Mouse (Mus musculus): ENCODE measurements at regions not wholly inside any gene's neighbourhood (a gene's known extent, or its start where the extent isn't known, plus 50 kb on each side); places are given as distances from the start of the nearest gene placed in this dataset.
"Not testable (repeated sequence)": the region's sequence is repeated elsewhere in the genome, so short reads cannot be mapped to it uniquely, and the experiment has no call there.

DNA sequence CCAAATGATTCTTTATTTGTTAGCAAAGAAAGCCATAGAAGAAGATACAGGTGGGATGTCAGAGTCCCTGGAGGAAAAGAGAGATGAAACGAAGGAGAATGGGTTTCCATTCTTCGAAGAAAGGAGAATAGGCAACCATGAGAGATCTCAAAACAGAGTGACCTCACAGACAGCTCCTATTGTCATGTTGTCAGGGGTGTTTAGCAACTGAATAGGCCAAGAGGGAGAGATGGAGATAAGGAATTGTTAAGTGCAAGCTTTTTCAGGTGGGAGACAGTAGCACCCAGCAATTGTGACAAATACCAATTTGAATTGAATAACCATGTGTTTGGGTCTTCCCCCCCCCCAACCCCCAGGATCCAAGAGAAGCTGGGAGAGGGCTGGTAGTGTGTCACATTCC lies 1121.0 kb upstream of the 1700015G11Rik start:
- no peaks in the 10 kb centered on the region for H3K4me1 ChIP-seq (ENCODE audit: control insufficient read depth, insufficient read depth, low read length)
- 78% methylated on average over 2 of the region's 2 CpGs for WGBS
- H3K27ac ChIP-seq (replicated peaks; ENCODE audit: low read depth, low read length), result no peak overlapping the region
- H3K27me3 ChIP-seq (ENCODE audit: control insufficient read depth, insufficient read depth, low read length), result no peaks in the 10 kb centered on the region
- no peaks in the 10 kb centered on the region for H3K36me3 ChIP-seq (ENCODE audit: control insufficient read depth, insufficient read depth, low read length)
- no peak overlapping the region for H3K4me3 ChIP-seq (replicated peaks; ENCODE audit: low read length)
- H3K4me2 ChIP-seq (replicated peaks; ENCODE audit: low read depth, low read length, severe bottlenecking), result no peak overlapping the region
- ATAC-seq (ENCODE audit: low FRiP score, low read depth), result no peak
- TF ChIP-seq POLR2A (IDR thresholded peaks at IDR 0.05; ENCODE audit: borderline replicate concordance, extremely low read depth, insufficient read depth, insufficient read length), result no peak
- no peak overlapping the region for H3K9ac ChIP-seq (ENCODE audit: low read depth, low read length, severe bottlenecking)
- no peaks in the 10 kb centered on the region for H3K9me3 ChIP-seq (ENCODE audit: control insufficient read depth, low read length)
- no peak for DNase-seq (ENCODE audit: low spot score)

DNA sequence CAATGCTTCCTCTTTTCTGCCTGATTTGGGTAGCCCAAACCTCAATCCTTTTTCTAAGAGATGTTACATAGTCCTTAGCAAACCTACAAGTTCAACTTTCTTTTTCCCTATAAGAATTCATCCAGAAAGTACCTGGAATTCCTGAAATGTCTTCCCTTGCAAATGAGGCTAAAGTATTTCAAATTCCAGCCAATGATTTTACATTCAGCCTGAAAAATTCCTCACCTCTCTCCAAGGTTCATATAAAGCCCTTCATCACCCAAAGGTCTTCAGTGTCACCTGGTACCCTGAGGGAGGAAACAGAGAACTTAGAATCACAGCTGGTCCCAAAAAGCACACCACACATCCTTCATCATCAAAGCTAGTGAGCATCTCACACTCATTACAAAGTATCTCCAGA lies 1102.1 kb upstream of the 1700015G11Rik start:
- Histone ChIP-seq H3K4me3 (replicated peaks; ENCODE audit: low read length) (no peak overlapping the region), H3K4me2 (replicated peaks; ENCODE audit: low read depth, low read length, severe bottlenecking) (no peak overlapping the region), H3K36me3 (ENCODE audit: control insufficient read depth, insufficient read depth, low read length) (no peaks in the 10 kb centered on the region), H3K27ac (replicated peaks; ENCODE audit: low read depth, low read length) (no peak overlapping the region), H3K4me1 (ENCODE audit: control insufficient read depth, insufficient read depth, low read length) (no peaks in the 10 kb centered on the region), H3K9me3 (ENCODE audit: control insufficient read depth, low read length) (no peaks in the 10 kb centered on the region), H3K27me3 (ENCODE audit: control insufficient read depth, insufficient read depth, low read length) (no peaks in the 10 kb centered on the region), H3K9ac (ENCODE audit: low read depth, low read length, severe bottlenecking) (no peak overlapping the region)
- TF ChIP-seq POLR2A (IDR thresholded peaks at IDR 0.05; ENCODE audit: borderline replicate concordance, extremely low read depth, insufficient read depth, insufficient read length), result no peak
- DNase-seq (ENCODE audit: low spot score) (no peak), ATAC-seq (ENCODE audit: low FRiP score, low read depth) (no peak)

DNA sequence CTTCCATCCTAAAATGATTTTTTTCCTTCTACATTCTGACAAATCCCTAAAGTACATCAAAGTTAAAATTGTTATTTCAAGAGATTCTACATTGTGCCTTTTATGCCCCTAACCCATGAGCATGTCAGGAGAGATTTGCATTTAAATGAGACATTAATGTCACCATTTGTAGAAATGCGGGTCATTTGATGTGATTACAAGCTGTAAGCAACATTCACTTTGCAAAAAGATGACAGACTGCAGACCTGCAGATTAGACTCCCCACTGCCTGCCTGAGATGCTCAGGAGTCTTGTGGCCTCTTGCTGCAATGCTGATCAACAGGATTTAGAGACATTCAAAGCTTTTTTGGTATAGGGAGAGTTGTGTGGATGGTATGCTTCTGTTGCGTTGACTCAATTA lies 1100.3 kb upstream of the 1700015G11Rik start:
- WGBS, result 85% methylated on average over 2 of the region's 2 CpGs
- TF ChIP-seq POLR2A (IDR thresholded peaks at IDR 0.05; ENCODE audit: borderline replicate concordance, extremely low read depth, insufficient read depth, insufficient read length), result no peak

DNA sequence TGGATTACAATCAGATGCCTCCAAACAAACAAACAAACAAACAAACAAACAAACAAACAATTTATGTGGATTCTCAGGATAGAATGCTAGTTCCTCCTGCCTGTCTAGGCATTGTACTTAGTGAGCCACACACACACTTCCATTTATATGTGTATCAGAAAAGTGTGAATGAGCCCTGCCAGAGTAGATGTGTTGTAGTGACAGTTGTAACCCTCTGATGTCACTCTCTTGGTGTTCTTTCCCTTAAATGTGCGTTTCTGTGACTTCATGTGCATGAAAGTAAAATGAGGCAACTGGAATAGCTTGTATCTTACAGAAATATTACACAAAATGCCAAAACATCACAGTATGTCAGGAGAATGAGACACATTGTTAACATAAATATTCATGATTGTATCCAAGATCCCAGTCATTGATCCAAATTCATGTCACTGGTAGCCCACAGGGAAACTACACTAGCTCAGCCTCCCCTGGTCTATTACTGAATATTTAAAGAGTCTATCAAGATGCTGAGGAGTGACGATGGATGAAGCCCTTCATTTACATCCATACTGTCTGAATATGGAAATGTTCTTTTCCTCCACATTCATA lies 1093.8 kb upstream of the 1700015G11Rik start:
- Histone ChIP-seq H3K4me3 (replicated peaks; ENCODE audit: low read length) (no peak overlapping the region), H3K9me3 (ENCODE audit: control insufficient read depth, low read length) (no peaks in the 10 kb centered on the region), H3K9ac (ENCODE audit: low read depth, low read length, severe bottlenecking) (no peak overlapping the region), H3K27me3 (ENCODE audit: control insufficient read depth, insufficient read depth, low read length) (no peaks in the 10 kb centered on the region), H3K36me3 (ENCODE audit: control insufficient read depth, insufficient read depth, low read length) (no peaks in the 10 kb centered on the region), H3K4me2 (replicated peaks; ENCODE audit: low read depth, low read length, severe bottlenecking) (no peak overlapping the region), H3K4me1 (ENCODE audit: control insufficient read depth, insufficient read depth, low read length) (no peaks in the 10 kb centered on the region), H3K27ac (replicated peaks; ENCODE audit: low read depth, low read length) (no peak overlapping the region)
- WGBS, result 79% methylated on average over 2 of the region's 2 CpGs
- TF ChIP-seq POLR2A (IDR thresholded peaks at IDR 0.05; ENCODE audit: borderline replicate concordance, extremely low read depth, insufficient read depth, insufficient read length), result no peak
- DNase-seq (ENCODE audit: low spot score), result no peak
- ATAC-seq (ENCODE audit: low FRiP score, low read depth), result no peak

More for the DNA sequence above, 1100.3 kb upstream of the 1700015G11Rik start:
- Histone ChIP-seq H3K4me3 (replicated peaks; ENCODE audit: low read length) (no peak overlapping the region), H3K27me3 (ENCODE audit: control insufficient read depth, insufficient read depth, low read length) (no peaks in the 10 kb centered on the region), H3K36me3 (ENCODE audit: control insufficient read depth, insufficient read depth, low read length) (no peaks in the 10 kb centered on the region), H3K4me1 (ENCODE audit: control insufficient read depth, insufficient read depth, low read length) (no peaks in the 10 kb centered on the region), H3K9me3 (ENCODE audit: control insufficient read depth, low read length) (no peaks in the 10 kb centered on the region), H3K4me2 (replicated peaks; ENCODE audit: low read depth, low read length, severe bottlenecking) (no peak overlapping the region), H3K9ac (ENCODE audit: low read depth, low read length, severe bottlenecking) (no peak overlapping the region), H3K27ac (replicated peaks; ENCODE audit: low read depth, low read length) (no peak overlapping the region)
- no peak for DNase-seq (ENCODE audit: low spot score)
- ATAC-seq (ENCODE audit: low FRiP score, low read depth), result no peak

DNA sequence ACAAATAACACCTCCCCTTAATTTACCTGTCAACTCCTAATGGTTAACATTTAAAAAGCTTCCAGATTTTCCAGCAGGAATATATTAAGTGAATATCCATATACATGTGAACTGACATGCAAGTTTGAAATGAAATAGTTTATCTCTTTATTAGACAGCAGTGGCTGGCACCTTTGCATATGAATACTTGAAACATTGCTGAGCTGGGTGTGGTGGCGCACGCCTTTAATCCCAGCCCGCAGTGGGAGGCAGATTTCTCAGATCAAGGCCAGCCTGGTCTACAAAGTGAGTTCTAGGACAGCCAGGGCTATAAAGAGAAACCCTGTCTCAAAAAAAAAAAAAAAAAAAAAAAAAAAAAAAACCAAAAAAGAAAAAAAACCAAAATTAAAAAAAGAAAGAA lies 1092.1 kb upstream of the 1700015G11Rik start:
- no peaks in the 10 kb centered on the region for H3K4me1 ChIP-seq (ENCODE audit: control insufficient read depth, insufficient read depth, low read length)
- no peak for ATAC-seq (ENCODE audit: low FRiP score, low read depth)
- 92% methylated on average over 3 of the region's 3 CpGs for WGBS

DNA sequence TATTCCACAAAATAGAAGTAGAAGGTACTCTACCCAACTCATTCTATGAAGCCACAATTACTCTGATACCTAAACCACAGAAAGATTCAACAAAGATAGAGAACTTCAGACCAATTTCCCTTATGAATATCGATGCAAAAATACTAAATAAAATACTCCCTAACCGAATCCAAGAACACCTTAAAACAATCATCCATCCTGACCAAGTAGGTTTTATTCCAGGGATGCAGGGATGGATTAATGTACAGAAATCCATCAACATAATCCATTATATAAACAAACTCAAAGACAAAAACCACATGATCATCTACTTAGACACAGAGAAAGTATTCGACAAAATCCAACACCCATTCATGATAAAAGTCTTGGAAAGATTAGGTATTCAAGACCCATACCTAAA lies 1070.3 kb upstream of the 1700015G11Rik start:
- WGBS, result 87% methylated on average over 3 of the region's 3 CpGs
- H3K27ac ChIP-seq (replicated peaks; ENCODE audit: low read depth, low read length); H3K9me3 ChIP-seq (ENCODE audit: control insufficient read depth, low read length); H3K9ac ChIP-seq (ENCODE audit: low read depth, low read length, severe bottlenecking); H3K4me1 ChIP-seq (ENCODE audit: control insufficient read depth, insufficient read depth, low read length); DNase-seq (ENCODE audit: low spot score); H3K4me2 ChIP-seq (replicated peaks; ENCODE audit: low read depth, low read length, severe bottlenecking); H3K27me3 ChIP-seq (ENCODE audit: control insufficient read depth, insufficient read depth, low read length); H3K4me3 ChIP-seq (replicated peaks; ENCODE audit: low read length); ATAC-seq (ENCODE audit: low FRiP score, low read depth); H3K36me3 ChIP-seq (ENCODE audit: control insufficient read depth, insufficient read depth, low read length): not testable (repeated sequence)

More for the DNA sequence above, 1092.1 kb upstream of the 1700015G11Rik start:
- Histone ChIP-seq H3K4me2 (replicated peaks; ENCODE audit: low read depth, low read length, severe bottlenecking) (no peak overlapping the region), H3K4me3 (replicated peaks; ENCODE audit: low read length) (no peak overlapping the region), H3K36me3 (ENCODE audit: control insufficient read depth, insufficient read depth, low read length) (no peaks in the 10 kb centered on the region), H3K9ac (ENCODE audit: low read depth, low read length, severe bottlenecking) (no peak overlapping the region), H3K9me3 (ENCODE audit: control insufficient read depth, low read length) (no peaks in the 10 kb centered on the region), H3K27me3 (ENCODE audit: control insufficient read depth, insufficient read depth, low read length) (no peaks in the 10 kb centered on the region), H3K27ac (replicated peaks; ENCODE audit: low read depth, low read length) (no peak overlapping the region)
- TF ChIP-seq POLR2A (IDR thresholded peaks at IDR 0.05; ENCODE audit: borderline replicate concordance, extremely low read depth, insufficient read depth, insufficient read length), result no peak
- DNase-seq (ENCODE audit: low spot score), result no peak
